Mouse (Mus musculus): ENCODE results near the gene Myh8. TPM values are rescaled to one million over a fixed set of nuclear protein-coding genes. Genes with fewer than 3 reads are reported as not detected.

The Myh8 gene
- polyA plus RNA-seq, 1 experiment from 2014 or later = 0.10 TPM

DNA sequence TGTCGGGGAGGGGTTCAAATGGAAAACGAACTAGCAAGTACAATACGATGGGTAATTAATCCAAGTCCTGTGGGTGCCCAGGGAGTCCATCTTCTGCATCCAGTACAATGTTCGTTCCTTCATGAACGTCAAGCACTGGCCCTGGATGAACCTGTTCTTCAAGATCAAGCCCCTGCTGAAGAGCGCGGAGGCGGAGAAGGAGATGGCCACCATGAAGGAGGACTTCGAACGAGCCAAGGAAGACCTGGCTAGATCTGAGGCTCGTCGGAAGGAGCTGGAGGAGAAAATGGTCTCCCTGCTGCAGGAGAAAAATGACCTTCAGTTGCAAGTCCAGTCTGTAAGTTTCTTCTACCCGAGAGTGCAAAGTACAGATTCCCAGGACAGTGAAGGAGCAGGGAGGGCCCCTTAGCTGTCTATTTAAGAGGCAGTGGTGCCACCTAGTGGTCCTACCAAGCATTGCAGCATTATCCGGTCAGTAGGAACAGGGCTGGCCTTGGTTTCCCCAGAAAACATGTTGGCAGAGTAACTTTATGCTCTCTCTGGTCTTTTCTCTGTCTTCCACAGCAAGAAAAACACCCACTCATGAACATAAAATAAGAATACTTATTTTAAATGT lies 73.3 kb downstream of the Myh8 start:
- 56% methylated on average over 14 of the region's 14 CpGs for WGBS
- no peaks in the 10 kb centered on the region for H3K9me3 ChIP-seq (ENCODE audit: control insufficient read depth, low read length)
- H3K9ac ChIP-seq (replicated peaks; ENCODE audit: low read depth, low read length) = no peak overlapping the region
- no peak overlapping the region for H3K4me3 ChIP-seq (replicated peaks; ENCODE audit: low read length)
- no peaks in the 10 kb centered on the region for H3K4me1 ChIP-seq (replicated peaks; ENCODE audit: control insufficient read depth, insufficient read depth, low read length)
- no peaks in the 10 kb centered on the region for H3K36me3 ChIP-seq (ENCODE audit: control insufficient read depth, insufficient read depth)
- H3K27me3 ChIP-seq (replicated peaks; ENCODE audit: control insufficient read depth, insufficient read depth, low read length) = no peaks in the 10 kb centered on the region
- no peak overlapping the region for H3K4me2 ChIP-seq (ENCODE audit: low read length)
- no peak overlapping the region for H3K27ac ChIP-seq (ENCODE audit: low read length)
- ATAC-seq = no peak; the same call in 1 of the 2 replicates

DNA sequence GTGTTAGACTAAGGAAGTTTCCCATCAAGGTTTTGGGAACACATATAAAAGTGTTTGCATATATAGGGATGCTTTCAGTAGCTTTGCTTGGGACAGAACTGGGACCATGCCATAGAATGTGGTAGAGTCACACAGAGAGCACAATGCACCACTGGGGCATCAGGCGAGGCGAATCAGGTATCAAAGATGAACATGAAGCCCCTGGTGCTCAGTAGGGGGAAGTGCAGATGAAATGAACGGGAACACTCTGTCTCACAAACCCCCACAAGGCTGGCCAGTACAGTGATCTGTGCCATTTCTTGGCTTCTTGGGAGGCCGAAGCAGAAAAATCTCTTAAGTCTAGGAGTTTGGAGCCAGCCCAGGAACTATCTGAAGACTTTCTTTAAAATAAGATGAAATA lies 76.1 kb downstream of the Myh8 start:
- ATAC-seq = no peak
- no peaks in the 10 kb centered on the region for H3K9me3 ChIP-seq (ENCODE audit: control insufficient read depth, low read length)
- H3K9ac ChIP-seq (replicated peaks; ENCODE audit: low read depth, low read length) = no peak overlapping the region
- H3K4me3 ChIP-seq (replicated peaks; ENCODE audit: low read length) = no peak overlapping the region
- H3K27me3 ChIP-seq (replicated peaks; ENCODE audit: control insufficient read depth, insufficient read depth, low read length) = no peaks in the 10 kb centered on the region
- H3K27ac ChIP-seq (ENCODE audit: low read length) = no peak overlapping the region
- 49% methylated on average over 4 of the region's 4 CpGs for WGBS
- H3K4me2 ChIP-seq (ENCODE audit: low read length) = no peak overlapping the region
- no peaks in the 10 kb centered on the region for H3K36me3 ChIP-seq (ENCODE audit: control insufficient read depth, insufficient read depth)
- no peaks in the 10 kb centered on the region for H3K4me1 ChIP-seq (replicated peaks; ENCODE audit: control insufficient read depth, insufficient read depth, low read length)

DNA sequence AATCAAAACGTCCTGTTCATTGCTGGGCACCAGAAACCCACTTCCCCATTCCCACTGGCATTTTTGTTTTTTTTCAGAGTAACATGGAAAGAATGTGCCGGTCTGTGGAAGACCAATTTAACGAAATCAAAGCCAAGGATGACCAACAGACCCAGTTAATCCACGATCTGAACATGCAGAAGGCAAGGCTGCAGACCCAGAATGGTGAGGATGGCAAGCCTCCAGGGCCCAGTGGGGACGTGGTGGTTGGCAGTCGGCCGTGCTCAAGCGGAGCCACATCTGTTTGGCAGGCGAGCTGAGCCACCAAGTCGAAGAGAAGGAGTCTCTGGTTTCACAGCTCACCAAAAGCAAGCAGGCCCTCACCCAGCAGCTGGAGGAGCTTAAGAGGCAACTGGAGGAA lies 81.1 kb downstream of the Myh8 start:
- H3K9me3 ChIP-seq (ENCODE audit: control insufficient read depth, low read length) = no peaks in the 10 kb centered on the region
- H3K9ac ChIP-seq (replicated peaks; ENCODE audit: low read depth, low read length) = no peak overlapping the region
- no peak overlapping the region for H3K4me3 ChIP-seq (replicated peaks; ENCODE audit: low read length)
- no peaks in the 10 kb centered on the region for H3K36me3 ChIP-seq (ENCODE audit: control insufficient read depth, insufficient read depth)
- no peaks in the 10 kb centered on the region for H3K27me3 ChIP-seq (replicated peaks; ENCODE audit: control insufficient read depth, insufficient read depth, low read length)
- H3K4me1 ChIP-seq (replicated peaks; ENCODE audit: control insufficient read depth, insufficient read depth, low read length) = no peaks in the 10 kb centered on the region
- no peak for ATAC-seq
- WGBS = 66% methylated on average over 10 of the region's 10 CpGs
- H3K27ac ChIP-seq (ENCODE audit: low read length) = no peak overlapping the region
- H3K4me2 ChIP-seq (ENCODE audit: low read length) = no peak overlapping the region

Other genes with a start within 250 kb of the Myh8 start
- gene Adprm, start 224.5 kb upstream of the Myh8 start, polyA plus RNA-seq (2015; fragmentation: Nextera tagmentation; extraction: Ambion mirVana) = 33.0 and 35.4 TPM in 2 replicates
- 12.7 and 14.3 TPM in 2 replicates for gene Sco1, start 224.5 kb upstream of the Myh8 start, polyA plus RNA-seq (2015; fragmentation: Nextera tagmentation; extraction: Ambion mirVana)
- gene Myh3, start 198.8 kb upstream of the Myh8 start, polyA plus RNA-seq (2015; fragmentation: Nextera tagmentation; extraction: Ambion mirVana) = 0.09 and 0.36 TPM in 2 replicates
- 0.05 TPM in 1 of 2 replicates, not detected in the other for gene Myh2, start 106.1 kb upstream of the Myh8 start, polyA plus RNA-seq (2015; fragmentation: Nextera tagmentation; extraction: Ambion mirVana)
- not detected in 2 replicates for gene Myh1, start 77.1 kb upstream of the Myh8 start, polyA plus RNA-seq (2015; fragmentation: Nextera tagmentation; extraction: Ambion mirVana)
- gene Myh4, start 39.1 kb upstream of the Myh8 start, polyA plus RNA-seq (2015; fragmentation: Nextera tagmentation; extraction: Ambion mirVana) = 0.04 TPM in 1 of 2 replicates, not detected in the other
- gene Myh13, start 44.5 kb downstream of the Myh8 start, polyA plus RNA-seq (2015; fragmentation: Nextera tagmentation; extraction: Ambion mirVana) = not detected in 2 replicates
- 75.1 TPM in 2 replicates for gene Gas7, start 178.3 kb downstream of the Myh8 start, polyA plus RNA-seq (2015; fragmentation: Nextera tagmentation; extraction: Ambion mirVana)

Measured in forebrain, embryonic 16.5 days (tissue).